12 mouse cellular contexts compared by ENCODE assay signal in genomic region chr11:117995255-117995654, GRCm38 (mm10). TPM values are rescaled to one million over a fixed set of nuclear protein-coding genes. Genes with fewer than 3 reads are reported as not detected.
DNase-seq lines count a peak whose midpoint lies in the region; ATAC-seq lines count a peak whose summit lies in the region.
"Had no signal": no experiment of that assay in that cellular context is flagged by ENCODE, and none has a peak within 500 bp of the region (broad histone marks: within the 10 kb centered on the region; RNA-seq: fewer than 3 reads in every experiment).

No protein-coding gene starts in this region.

- no peak overlapping the region for H3K27ac ChIP-seq in hindbrain, embryonic 12.5 days
- H3K27ac ChIP-seq in hindbrain, embryonic 14.5 days: no peak overlapping the region
- peak overlapping the region; percentile 71; the same call in 1 of the 2 replicates for H3K27ac ChIP-seq in embryonic facial prominence, embryonic 14.5 days (replicated peaks; ENCODE audit: low read depth, low read length)

- H3K4me2 ChIP-seq in hindbrain, embryonic 12.5 days (replicated peaks): no peak overlapping the region
- no peak overlapping the region for H3K4me2 ChIP-seq in hindbrain, embryonic 14.5 days (replicated peaks)
- H3K4me2 ChIP-seq in embryonic facial prominence, embryonic 14.5 days (ENCODE audit: low read depth, low read length): no peak overlapping the region
- H3K4me2 ChIP-seq: hindbrain, embryonic 13.5 days had no signal

- WGBS in hindbrain, embryonic 12.5 days: 54% methylated on average over 2 of the region's 2 CpGs
- 47% methylated on average over 2 of the region's 2 CpGs for WGBS in hindbrain, embryonic 14.5 days
- 58% methylated on average over 2 of the region's 2 CpGs for WGBS in embryonic facial prominence, embryonic 14.5 days

- peak overlapping the region; percentile 27; the same call in 1 of the 2 replicates for H3K9ac ChIP-seq in hindbrain, embryonic 12.5 days
- no peak overlapping the region for H3K9ac ChIP-seq in hindbrain, embryonic 14.5 days
- no peak overlapping the region for H3K9ac ChIP-seq in embryonic facial prominence, embryonic 14.5 days (ENCODE audit: low read depth, low read length)

- DNase-seq in adrenal gland, postnatal 25 days: peak; percentile 35
- DNase-seq in adrenal gland, adult 8-10 months: no peak
- DNase-seq in hindbrain, embryonic 14.5 days (ENCODE audit: low spot score): no peak
- DNase-seq in 3134 (ENCODE audit: extremely low read depth, insufficient read length, low spot score): peak; percentile 66
- DNase-seq in embryonic facial prominence, embryonic 14.5 days (ENCODE audit: low spot score): no peak
- no peak for DNase-seq in urinary bladder, postnatal 10 days (ENCODE audit: low spot score)
- DNase-seq in kidney, adult 18-20 months: no peak
- DNase-seq: B cell, adult 2 months; kidney, postnatal 36 days had no signal

- peaks cover 9% of the 10 kb centered on the region; the same call in 1 of the 2 replicates for H3K36me3 ChIP-seq in hindbrain, embryonic 12.5 days
- peaks cover 11% of the 10 kb centered on the region; the same call in 1 of the 2 replicates for H3K36me3 ChIP-seq in hindbrain, embryonic 14.5 days (replicated peaks; ENCODE audit: control insufficient read depth, insufficient read depth)
- H3K36me3 ChIP-seq in embryonic facial prominence, embryonic 14.5 days (ENCODE audit: control insufficient read depth, insufficient read depth, low read length): peaks cover 18% of the 10 kb centered on the region

- H3K4me3 ChIP-seq in hindbrain, embryonic 12.5 days: no peak overlapping the region
- no peak overlapping the region for H3K4me3 ChIP-seq in hindbrain, embryonic 14.5 days (replicated peaks; ENCODE audit: low read length)
- no peak overlapping the region for H3K4me3 ChIP-seq in embryonic facial prominence, embryonic 14.5 days (ENCODE audit: low read depth, low read length)
- H3K4me3 ChIP-seq: hindbrain, embryonic 13.5 days had no signal

- no peaks in the 10 kb centered on the region for H3K9me3 ChIP-seq in hindbrain, embryonic 12.5 days (replicated peaks)
- no peaks in the 10 kb centered on the region for H3K9me3 ChIP-seq in hindbrain, embryonic 14.5 days (ENCODE audit: control insufficient read depth, low read length)
- H3K9me3 ChIP-seq in embryonic facial prominence, embryonic 14.5 days (ENCODE audit: control insufficient read depth, low read length): no peaks in the 10 kb centered on the region
- H3K9me3 ChIP-seq: hindbrain, embryonic 13.5 days had no signal

- peaks cover 29% of the 10 kb centered on the region for H3K4me1 ChIP-seq in hindbrain, embryonic 12.5 days
- 0 out of 2 replicates have a peak, but pooled peaks cover 7% of the 10 kb centered on the region for H3K4me1 ChIP-seq in hindbrain, embryonic 14.5 days (replicated peaks; ENCODE audit: control insufficient read depth, insufficient read depth, low read length)
- H3K4me1 ChIP-seq in embryonic facial prominence, embryonic 14.5 days (ENCODE audit: control insufficient read depth, insufficient read depth, low read length): peaks cover 20% of the 10 kb centered on the region

- ATAC-seq in hindbrain, embryonic 12.5 days (ENCODE audit: low FRiP score): no peak
- no peak for ATAC-seq in hindbrain, embryonic 14.5 days (ENCODE audit: low FRiP score)
- no peak for ATAC-seq in embryonic facial prominence, embryonic 14.5 days (ENCODE audit: low read depth)
- ATAC-seq: forebrain, embryonic 16.5 days had no signal

- no peaks in the 10 kb centered on the region for H3K27me3 ChIP-seq in hindbrain, embryonic 12.5 days
- no peaks in the 10 kb centered on the region for H3K27me3 ChIP-seq in hindbrain, embryonic 14.5 days (ENCODE audit: control insufficient read depth, insufficient read depth, low read length)
- no peaks in the 10 kb centered on the region for H3K27me3 ChIP-seq in embryonic facial prominence, embryonic 14.5 days (replicated peaks; ENCODE audit: control insufficient read depth, insufficient read depth, low read length)
- H3K27me3 ChIP-seq: hindbrain, embryonic 13.5 days had no signal

RNA-seq across cellular contexts. Expression of gene Pgs1, which starts 9.2 kb away (rescaled TPM):
- 58.9 and 60.0 TPM in 2 replicates for total RNA-seq in adrenal gland, postnatal 25 days (2021)
- total RNA-seq in adrenal gland, adult 8-10 months (2022): 10 to 100 TPM; 52.7 to 76.9 (median 68.2) TPM
- polyA plus RNA-seq in hindbrain, embryonic 12.5 days (2016; fragmentation: Nextera tagmentation; extraction: Ambion mirVana): 41.8 and 46.7 TPM in 2 replicates
- polyA plus RNA-seq in hindbrain, embryonic 14.5 days (2014; fragmentation: Nextera tagmentation; extraction: Ambion mirVana): 48.1 and 56.4 TPM in 2 replicates
- 31.0 and 34.7 TPM in 2 replicates for polyA plus RNA-seq in embryonic facial prominence, embryonic 14.5 days (2014; fragmentation: Nextera tagmentation; extraction: Ambion mirVana)

RNA-seq across cellular contexts. Expression of gene Socs3, which starts 25.4 kb away (rescaled TPM):
- 8.8 and 9.0 TPM in 2 replicates for total RNA-seq in adrenal gland, postnatal 25 days (2021)
- total RNA-seq in adrenal gland, adult 8-10 months (2022): 10 to 100 TPM in 1 of 4 experiments, 1 to 10 TPM in 3; 4.4 to 14.6 (median 5.4) TPM
- polyA plus RNA-seq in hindbrain, embryonic 12.5 days (2016; fragmentation: Nextera tagmentation; extraction: Ambion mirVana): 10.4 and 11.8 TPM in 2 replicates
- 2.9 and 3.0 TPM in 2 replicates for polyA plus RNA-seq in hindbrain, embryonic 14.5 days (2014; fragmentation: Nextera tagmentation; extraction: Ambion mirVana)
- polyA plus RNA-seq in embryonic facial prominence, embryonic 14.5 days (2014; fragmentation: Nextera tagmentation; extraction: Ambion mirVana): 6.8 and 8.3 TPM in 2 replicates

Comparison
In these comparisons a context has a peak if more than half of its experiments do, and no peak if none do; other contexts are left out.
1. DNase-seq: peak in adrenal gland, postnatal 25 days (single experiment) and 3134 (single experiment); none in adrenal gland, adult 8-10 months (single experiment), hindbrain, embryonic 14.5 days (single experiment), embryonic facial prominence, embryonic 14.5 days (single experiment), urinary bladder, postnatal 10 days (single experiment) and kidney, adult 18-20 months (single experiment).